Mouse (Mus musculus): ENCODE data around the gene Serpini1. TPM values are rescaled to one million over a fixed set of nuclear protein-coding genes. Genes with fewer than 3 reads are reported as not detected.

Gene Serpini1
- 91.6 and 105 TPM in 2 replicates for total RNA-seq (2014; rRNA removed)
- polyA plus RNA-seq (2015; fragmentation: Nextera tagmentation; extraction: Ambion mirVana), result 166 and 168 TPM in 2 replicates

- under 1% methylated on average over 19 of the region's 19 CpGs for WGBS
- H3K4me3 ChIP-seq (ENCODE audit: low read length), result peak within 1 kb of the TSS; percentile 98
- TF ChIP-seq CTCF (IDR thresholded peaks at IDR 0.05; ENCODE audit: low read depth), result no peak
- H3K9me3 ChIP-seq (ENCODE audit: low read length), result no peaks in the 10 kb centered on the region
- peak; percentile 96 for DNase-seq (ENCODE audit: low spot score)
- H3K9ac ChIP-seq (replicated peaks; ENCODE audit: low read length), result peak within 1 kb of the TSS; percentile 89
- peak; percentile 94 for ATAC-seq
- H3K36me3 ChIP-seq (ENCODE audit: insufficient read depth, low read length), result no peaks in the 10 kb centered on the region
- peak within 1 kb of the TSS; percentile 85 for H3K27ac ChIP-seq
- H3K27me3 ChIP-seq (ENCODE audit: insufficient read depth, low read length), result no peaks in the 10 kb centered on the region
- H3K4me2 ChIP-seq (ENCODE audit: low read depth, low read length), result peak within 1 kb of the TSS; percentile 80
- H3K4me1 ChIP-seq (ENCODE audit: insufficient read depth, low read length), result peaks cover 8% of the 10 kb centered on the region
These were observed at the start of gene Serpini1 for GRCm38 (mm10) chr3:75557292-75557691. Gene Serpini1, plus strand, starts transcription at chr3:75557547.

- TF ChIP-seq CTCF (IDR thresholded peaks at IDR 0.05; ENCODE audit: low read depth), result peak; percentile 63
- peaks cover 18% of the 10 kb centered on the region for H3K36me3 ChIP-seq (ENCODE audit: insufficient read depth, low read length)
- WGBS, result 82% methylated on average over 7 of the region's 7 CpGs
- no peak overlapping the region for H3K4me2 ChIP-seq (ENCODE audit: low read depth, low read length)
- no peak overlapping the region for H3K9ac ChIP-seq (replicated peaks; ENCODE audit: low read length)
- ATAC-seq (no peak), DNase-seq (ENCODE audit: low spot score) (peak; percentile 55)
- H3K4me1 ChIP-seq (ENCODE audit: insufficient read depth, low read length), result no peaks in the 10 kb centered on the region
- no peak overlapping the region for H3K27ac ChIP-seq
- H3K27me3 ChIP-seq (ENCODE audit: insufficient read depth, low read length), result no peaks in the 10 kb centered on the region
- H3K9me3 ChIP-seq (ENCODE audit: low read length), result no peaks in the 10 kb centered on the region
- no peak overlapping the region for H3K4me3 ChIP-seq (ENCODE audit: low read length)
These were observed 39.6 kb upstream of the Serpini1 start for GRCm38 (mm10) chr3:75517631-75518250.

- Histone ChIP-seq H3K9ac (replicated peaks; ENCODE audit: low read length) (no peak overlapping the region), H3K9me3 (ENCODE audit: low read length) (no peaks in the 10 kb centered on the region), H3K4me3 (ENCODE audit: low read length) (no peak overlapping the region), H3K27me3 (ENCODE audit: insufficient read depth, low read length) (no peaks in the 10 kb centered on the region), H3K27ac (no peak overlapping the region), H3K4me2 (ENCODE audit: low read depth, low read length) (no peak overlapping the region), H3K4me1 (ENCODE audit: insufficient read depth, low read length) (no peaks in the 10 kb centered on the region), H3K36me3 (ENCODE audit: insufficient read depth, low read length) (peaks cover 16% of the 10 kb centered on the region)
- TF ChIP-seq CTCF (IDR thresholded peaks at IDR 0.05; ENCODE audit: low read depth), result no peak
- ATAC-seq (no peak; the same call in 1 of the 2 replicates), DNase-seq (ENCODE audit: low spot score) (peak; percentile 10)
- WGBS, result 62% methylated on average over 2 of the region's 2 CpGs
These were observed 36.0 kb upstream of the Serpini1 start for GRCm38 (mm10) chr3:75521314-75521713.

GRCm38 (mm10) chr3:75522527-75522926 is 34.8 kb upstream of the Serpini1 start:
- H3K27ac ChIP-seq, result no peak overlapping the region
- TF ChIP-seq CTCF (IDR thresholded peaks at IDR 0.05; ENCODE audit: low read depth), result no peak
- H3K9me3 ChIP-seq (ENCODE audit: low read length), result no peaks in the 10 kb centered on the region
- DNase-seq (ENCODE audit: low spot score), result no peak
- no peaks in the 10 kb centered on the region for H3K4me1 ChIP-seq (ENCODE audit: insufficient read depth, low read length)
- H3K36me3 ChIP-seq (ENCODE audit: insufficient read depth, low read length), result peaks cover 22% of the 10 kb centered on the region
- H3K9ac ChIP-seq (replicated peaks; ENCODE audit: low read length), result no peak overlapping the region
- H3K4me2 ChIP-seq (ENCODE audit: low read depth, low read length), result no peak overlapping the region
- ATAC-seq, result no peak
- no peaks in the 10 kb centered on the region for H3K27me3 ChIP-seq (ENCODE audit: insufficient read depth, low read length)
- WGBS, result 95% methylated on average over 1 of the region's 1 CpGs
- H3K4me3 ChIP-seq (ENCODE audit: low read length), result no peak overlapping the region

- no peak for DNase-seq (ENCODE audit: low spot score)
- Histone ChIP-seq H3K4me3 (ENCODE audit: low read length) (no peak overlapping the region), H3K36me3 (ENCODE audit: insufficient read depth, low read length) (peaks cover 9% of the 10 kb centered on the region; the same call in 1 of the 2 replicates), H3K9ac (replicated peaks; ENCODE audit: low read length) (no peak overlapping the region), H3K27me3 (ENCODE audit: insufficient read depth, low read length) (no peaks in the 10 kb centered on the region), H3K9me3 (ENCODE audit: low read length) (no peaks in the 10 kb centered on the region), H3K4me2 (ENCODE audit: low read depth, low read length) (no peak overlapping the region), H3K27ac (no peak overlapping the region), H3K4me1 (ENCODE audit: insufficient read depth, low read length) (no peaks in the 10 kb centered on the region)
- no peak for TF ChIP-seq CTCF (IDR thresholded peaks at IDR 0.05; ENCODE audit: low read depth)
- 93% methylated on average over 3 of the region's 3 CpGs for WGBS
- no peak for ATAC-seq
These were observed 26.3 kb upstream of the Serpini1 start for GRCm38 (mm10) chr3:75531074-75531473.

GRCm38 (mm10) chr3:75534045-75534834 is 23.1 kb upstream of the Serpini1 start:
- ATAC-seq (no peak), DNase-seq (ENCODE audit: low spot score) (no peak)
- Histone ChIP-seq H3K27me3 (ENCODE audit: insufficient read depth, low read length) (no peaks in the 10 kb centered on the region), H3K4me1 (ENCODE audit: insufficient read depth, low read length) (no peaks in the 10 kb centered on the region), H3K36me3 (ENCODE audit: insufficient read depth, low read length) (no peaks in the 10 kb centered on the region), H3K4me3 (ENCODE audit: low read length) (no peak overlapping the region), H3K9me3 (ENCODE audit: low read length) (no peaks in the 10 kb centered on the region), H3K9ac (replicated peaks; ENCODE audit: low read length) (no peak overlapping the region), H3K27ac (no peak overlapping the region), H3K4me2 (ENCODE audit: low read depth, low read length) (no peak overlapping the region)
- 87% methylated on average over 3 of the region's 3 CpGs for WGBS
- TF ChIP-seq CTCF (IDR thresholded peaks at IDR 0.05; ENCODE audit: low read depth), result no peak

Data from hindbrain, postnatal 0 days (tissue).